Mouse (Mus musculus) embryonic fibroblast, embryonic 13.5 days (primary cell): ENCODE results near the gene Arhgef39.

ENCODE experiments used
- CTCF ChIP-seq: IDR thresholded peaks from 2 replicates; pipeline ENCODE4 v1.5.1; 2011; ENCODE audit warnings: mild to moderate bottlenecking, control low read depth, low read length, moderate library complexity, borderline replicate concordance; ENCODE audit not compliant: insufficient read depth
- POLR2A ChIP-seq: IDR thresholded peaks from 2 replicates; pipeline ENCODE4 v1.6.1; 2011; ENCODE audit warnings: low read depth, mild to moderate bottlenecking, control low read depth, low read length, moderate library complexity

DNA sequence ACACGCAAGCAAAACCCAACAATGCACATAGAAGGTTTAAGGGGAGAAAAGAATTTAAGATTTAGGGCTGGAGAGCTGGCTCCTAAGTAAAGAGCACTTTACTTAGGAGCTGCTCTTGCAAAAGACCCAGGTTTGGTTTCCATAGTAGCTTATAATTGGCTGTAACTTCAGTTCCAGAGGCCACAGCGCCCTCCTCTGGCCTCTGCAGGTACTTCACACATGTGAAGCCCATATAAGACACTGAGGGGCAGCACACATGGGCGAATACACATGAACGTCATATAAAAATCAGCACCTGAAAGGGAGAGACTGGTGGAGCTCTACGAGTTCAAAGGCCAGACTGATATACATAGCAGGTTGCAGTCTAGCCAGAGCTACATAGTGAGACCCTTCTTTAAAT lies 28.4 kb upstream of the Arhgef39 start:
- TF ChIP-seq CTCF (no peak), POLR2A (no peak)
